Mouse (Mus musculus): ENCODE results near the gene Ctbp1. TPM values are rescaled to one million over a fixed set of nuclear protein-coding genes. Genes with fewer than 3 reads are reported as not detected.

The Ctbp1 gene
- polyA plus RNA-seq, 2 experiments = 107 to 165 TPM

DNA sequence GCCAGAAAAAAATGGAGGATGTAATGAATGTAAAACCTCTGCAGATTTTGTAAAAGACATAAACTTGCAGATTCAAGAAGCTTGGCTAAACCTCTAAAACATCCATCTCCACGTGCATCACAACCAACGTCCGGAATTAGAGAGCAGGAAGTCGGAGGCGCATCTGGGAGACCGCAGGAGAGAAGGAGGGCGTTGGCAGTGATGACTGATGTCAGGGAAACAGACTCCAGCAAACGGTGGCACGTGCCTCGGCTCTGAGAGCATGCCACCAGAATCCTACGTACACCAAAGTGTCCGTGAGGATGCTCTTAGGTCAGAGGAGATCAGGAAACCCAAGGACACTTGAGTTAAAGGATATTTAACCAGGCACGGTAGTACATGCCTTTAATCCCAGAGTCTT lies 73.1 kb downstream of the Ctbp1 start:
- TF ChIP-seq CTCF (IDR thresholded peaks at IDR 0.05; ENCODE audit: low read depth) (no peak), EP300 (IDR thresholded peaks at IDR 0.05; ENCODE audit: low read depth) (no peak)
- Histone ChIP-seq H3K36me3 (replicated peaks; ENCODE audit: control insufficient read depth, insufficient read depth, low read depth) (no peaks in the 10 kb centered on the region), H3K4me2 (ENCODE audit: low read depth) (no peak overlapping the region), H3K4me1 (replicated peaks; ENCODE audit: control insufficient read depth in 2 of 2, insufficient read depth in 2 of 2, low read length in 1 of 2) (peaks cover 0 to 7% of the 10 kb centered on the region in 2 experiments; a peak in 2 of 4 replicates), H3K27me3 (ENCODE audit: control insufficient read depth, insufficient read depth, low read length) (no peaks in the 10 kb centered on the region), H3K9ac (replicated peaks) (no peak overlapping the region; the same call in 1 of the 2 replicates), H3K27ac (no peak overlapping the region), H3K4me3 (ENCODE audit: insufficient read depth in 1 of 2, low read depth in 2 of 2, low read length in 2 of 2) (no peak overlapping the region), H3K9me3 (ENCODE audit: control insufficient read depth, low read length) (no peaks in the 10 kb centered on the region)
- 50% methylated on average over 13 of the region's 13 CpGs for WGBS (ENCODE audit: insufficient replicate concordance)
- DNase-seq (ENCODE audit: low read depth in 3 of 3, low spot score in 3 of 3) (no peak), ATAC-seq (ENCODE audit: insufficient read depth) (no peak)

GRCm38 (mm10) chr5:33200071-33200470 lies 74.7 kb downstream of the Ctbp1 start:
- Histone ChIP-seq H3K4me3 (ENCODE audit: insufficient read depth in 1 of 2, low read depth in 2 of 2, low read length in 2 of 2) (no peak overlapping the region), H3K36me3 (replicated peaks; ENCODE audit: control insufficient read depth, insufficient read depth, low read depth) (no peaks in the 10 kb centered on the region), H3K9ac (replicated peaks) (no peak overlapping the region), H3K4me2 (ENCODE audit: low read depth) (no peak overlapping the region), H3K4me1 (replicated peaks; ENCODE audit: control insufficient read depth in 2 of 2, insufficient read depth in 2 of 2, low read length in 1 of 2) (peaks cover 0 to 4% of the 10 kb centered on the region in 2 experiments; a peak in 1 of 4 replicates), H3K27ac (no peak overlapping the region), H3K27me3 (ENCODE audit: control insufficient read depth, insufficient read depth, low read length) (no peaks in the 10 kb centered on the region), H3K9me3 (ENCODE audit: control insufficient read depth, low read length) (no peaks in the 10 kb centered on the region)
- ATAC-seq (ENCODE audit: insufficient read depth) (no peak), DNase-seq (ENCODE audit: low read depth in 3 of 3, low spot score in 3 of 3) (no peak)
- TF ChIP-seq EP300 (IDR thresholded peaks at IDR 0.05; ENCODE audit: low read depth) (no peak), CTCF (IDR thresholded peaks at IDR 0.05; ENCODE audit: low read depth) (no peak)
- WGBS (ENCODE audit: insufficient replicate concordance) = 64% methylated on average over 1 of the region's 1 CpGs

Other genes with a start within 250 kb of the Ctbp1 start
- not detected in 2 replicates for gene Slc5a1, start 170.8 kb downstream of the Ctbp1 start, polyA plus RNA-seq (2012; rRNA removed)
- not detected in 2 replicates for gene Slc5a1, start 170.8 kb downstream of the Ctbp1 start, polyA plus RNA-seq (2014; fragmentation: Nextera tagmentation; extraction: Ambion mirVana)
- 6.9 and 7.6 TPM in 2 replicates for gene Spon2, start 56.5 kb downstream of the Ctbp1 start, polyA plus RNA-seq (2012; rRNA removed)
- gene Spon2, start 56.5 kb downstream of the Ctbp1 start, polyA plus RNA-seq (2014; fragmentation: Nextera tagmentation; extraction: Ambion mirVana) = 10.4 and 12.0 TPM in 2 replicates
- gene Maea, start 60.5 kb upstream of the Ctbp1 start, polyA plus RNA-seq (2012; rRNA removed) = 47.2 and 54.4 TPM in 2 replicates
- gene Maea, start 60.5 kb upstream of the Ctbp1 start, polyA plus RNA-seq (2014; fragmentation: Nextera tagmentation; extraction: Ambion mirVana) = 40.0 and 46.1 TPM in 2 replicates
- gene Uvssa, start 103.6 kb upstream of the Ctbp1 start, polyA plus RNA-seq (2012; rRNA removed) = 1.5 and 2.2 TPM in 2 replicates
- 1.5 and 2.1 TPM in 2 replicates for gene Uvssa, start 103.6 kb upstream of the Ctbp1 start, polyA plus RNA-seq (2014; fragmentation: Nextera tagmentation; extraction: Ambion mirVana)
- gene Nkx1-1, start 159.0 kb upstream of the Ctbp1 start, polyA plus RNA-seq (2012; rRNA removed) = not detected in 2 replicates
- gene Nkx1-1, start 159.0 kb upstream of the Ctbp1 start, polyA plus RNA-seq (2014; fragmentation: Nextera tagmentation; extraction: Ambion mirVana) = not detected in 2 replicates

Measured in liver, embryonic 14.5 days (tissue).